ENCODE assay signal across 19 mouse cellular contexts in genomic region chr4:149991755-149992669, GRCm38 (mm10). TPM values are rescaled to one million over a fixed set of nuclear protein-coding genes. Genes with fewer than 3 reads are reported as not detected.
DNase-seq lines count a peak whose midpoint lies in the region; ATAC-seq and TF ChIP-seq lines count a peak whose summit lies in the region.
"Had no signal": no experiment of that assay in that cellular context is flagged by ENCODE, and none has a peak within 500 bp of the region (broad histone marks: within the 10 kb centered on the region; RNA-seq: fewer than 3 reads in every experiment).

No protein-coding gene starts in this region.

- DNase-seq in cerebellum, adult 11 months, result peak; percentile 33
- DNase-seq in cerebellum, postnatal 4 days (ENCODE audit: low spot score in 2 of 2), result no peak
- no peak for DNase-seq in hindbrain, postnatal 0 days (ENCODE audit: low spot score)
- no peak for DNase-seq in thymus, adult 2 months
- DNase-seq in thymus, adult 18-20 months, result no peak
- no peak for DNase-seq in right cerebral cortex, postnatal 14 days
- DNase-seq: gastrocnemius, postnatal 14 days; kidney, adult 9 months; layer of hippocampus, adult 9-11 months; midbrain, embryonic 14.5 days; right cerebral cortex, postnatal 4 days; thymus, postnatal 4 days had no signal

- H3K9ac ChIP-seq in hindbrain, postnatal 0 days (replicated peaks; ENCODE audit: low read length), result no peak overlapping the region
- no peak overlapping the region for H3K9ac ChIP-seq in hindbrain, embryonic 13.5 days
- no peak overlapping the region for H3K9ac ChIP-seq in midbrain, embryonic 13.5 days (replicated peaks)
- H3K9ac ChIP-seq: lung, embryonic 15.5 days had no signal

- peak overlapping the region; percentile 67; the same call in 1 of the 2 replicates for H3K27ac ChIP-seq in hindbrain, postnatal 0 days
- no peak overlapping the region for H3K27ac ChIP-seq in hindbrain, embryonic 13.5 days
- peak overlapping the region; percentile 72 for H3K27ac ChIP-seq in thymus, adult 2 months (ENCODE audit: control insufficient read depth, insufficient read depth, low read length)
- no peak overlapping the region for H3K27ac ChIP-seq in midbrain, embryonic 13.5 days

- no peaks in the 10 kb centered on the region; the same call in 1 of the 2 replicates for H3K27me3 ChIP-seq in hindbrain, postnatal 0 days (ENCODE audit: insufficient read depth, low read length)
- H3K27me3 ChIP-seq in hindbrain, embryonic 13.5 days, result no peaks in the 10 kb centered on the region
- no peaks in the 10 kb centered on the region for H3K27me3 ChIP-seq in thymus, adult 2 months (ENCODE audit: control insufficient read depth, insufficient read depth, low read length)
- peaks cover 16% of the 10 kb centered on the region for H3K27me3 ChIP-seq in midbrain, embryonic 13.5 days
- H3K27me3 ChIP-seq: limb, embryonic 13.5 days; lung, embryonic 15.5 days had no signal

- H3K36me3 ChIP-seq in hindbrain, postnatal 0 days (ENCODE audit: insufficient read depth, low read length), result no peaks in the 10 kb centered on the region
- no peaks in the 10 kb centered on the region for H3K36me3 ChIP-seq in hindbrain, embryonic 13.5 days
- 0 out of 2 replicates have a peak, but pooled peaks cover 3% of the 10 kb centered on the region for H3K36me3 ChIP-seq in thymus, adult 2 months (ENCODE audit: control insufficient read depth, insufficient read depth, low read length)
- no peaks in the 10 kb centered on the region for H3K36me3 ChIP-seq in midbrain, embryonic 13.5 days
- H3K36me3 ChIP-seq: limb, embryonic 13.5 days had no signal

- no peak for TF ChIP-seq POLR2A in thymus, adult 2 months (IDR thresholded peaks at IDR 0.05; ENCODE audit: control insufficient read depth, extremely low read depth, insufficient read depth, low read length, poor library complexity)

- no peak for TF ChIP-seq CTCF in hindbrain, postnatal 0 days (IDR thresholded peaks at IDR 0.05; ENCODE audit: low read depth)
- no peak for TF ChIP-seq CTCF in thymus, adult 2 months (IDR thresholded peaks at IDR 0.05; ENCODE audit: borderline replicate concordance, control insufficient read depth, extremely low read depth, insufficient read depth, low read length, poor library complexity)

- no peak overlapping the region for H3K4me2 ChIP-seq in hindbrain, postnatal 0 days (ENCODE audit: low read depth, low read length)
- no peak overlapping the region for H3K4me2 ChIP-seq in hindbrain, embryonic 13.5 days
- H3K4me2 ChIP-seq in midbrain, embryonic 13.5 days (replicated peaks), result no peak overlapping the region
- H3K4me2 ChIP-seq: heart, embryonic 11.5 days; limb, embryonic 13.5 days; lung, embryonic 15.5 days had no signal

- ATAC-seq in hindbrain, postnatal 0 days, result no peak
- ATAC-seq in hindbrain, embryonic 13.5 days (ENCODE audit: low FRiP score), result no peak
- no peak for ATAC-seq in midbrain, embryonic 13.5 days
- ATAC-seq: forebrain, embryonic 16.5 days; hindbrain, embryonic 16.5 days had no signal

- peaks cover 16% of the 10 kb centered on the region for H3K4me1 ChIP-seq in hindbrain, postnatal 0 days (ENCODE audit: insufficient read depth, low read length)
- peaks cover 31% of the 10 kb centered on the region for H3K4me1 ChIP-seq in hindbrain, embryonic 13.5 days (replicated peaks)
- H3K4me1 ChIP-seq in thymus, adult 2 months (replicated peaks; ENCODE audit: control insufficient read depth, insufficient read depth, low read length), result peaks cover 32% of the 10 kb centered on the region
- peaks cover 27% of the 10 kb centered on the region for H3K4me1 ChIP-seq in midbrain, embryonic 13.5 days (replicated peaks)

- no peak overlapping the region for H3K4me3 ChIP-seq in hindbrain, postnatal 0 days (ENCODE audit: low read length)
- no peak overlapping the region for H3K4me3 ChIP-seq in hindbrain, embryonic 13.5 days
- H3K4me3 ChIP-seq in thymus, adult 2 months (ENCODE audit: control insufficient read depth, insufficient read depth, low read length), result no peak overlapping the region
- no peak overlapping the region for H3K4me3 ChIP-seq in midbrain, embryonic 13.5 days (replicated peaks)
- H3K4me3 ChIP-seq: limb, embryonic 13.5 days; lung, embryonic 15.5 days had no signal

- H3K9me3 ChIP-seq in hindbrain, postnatal 0 days (ENCODE audit: low read length), result no peaks in the 10 kb centered on the region
- H3K9me3 ChIP-seq in hindbrain, embryonic 13.5 days, result no peaks in the 10 kb centered on the region
- no peaks in the 10 kb centered on the region for H3K9me3 ChIP-seq in midbrain, embryonic 13.5 days
- H3K9me3 ChIP-seq: limb, embryonic 13.5 days; lung, embryonic 15.5 days had no signal

- WGBS in hindbrain, postnatal 0 days, result 66% methylated on average over 13 of the region's 13 CpGs
- 74% methylated on average over 13 of the region's 13 CpGs for WGBS in hindbrain, embryonic 13.5 days
- 93% methylated on average over 13 of the region's 13 CpGs for WGBS in thymus, adult 2 months
- WGBS in midbrain, embryonic 13.5 days, result 75% methylated on average over 13 of the region's 13 CpGs

RNA-seq across cellular contexts. Expression of gene H6pd, which starts 16.8 kb away (rescaled TPM):
- total RNA-seq in hindbrain, postnatal 0 days (2014; rRNA removed), result 15.0 and 16.9 TPM in 2 replicates
- polyA plus RNA-seq in hindbrain, postnatal 0 days (2015; fragmentation: Nextera tagmentation; extraction: Ambion mirVana), result 3.0 and 3.4 TPM in 2 replicates
- 2.4 and 2.7 TPM in 2 replicates for polyA plus RNA-seq in hindbrain, embryonic 13.5 days (2015; fragmentation: Nextera tagmentation; extraction: Ambion mirVana)
- polyA plus RNA-seq in thymus, adult 2 months (2012; rRNA removed), result 138 and 152 TPM in 2 replicates
- 1.7 and 1.9 TPM in 2 replicates for polyA plus RNA-seq in midbrain, embryonic 13.5 days (2015; fragmentation: Nextera tagmentation; extraction: Ambion mirVana)

RNA-seq across cellular contexts. Expression of gene Spsb1, which starts 37.2 kb away (rescaled TPM):
- total RNA-seq in hindbrain, postnatal 0 days (2014; rRNA removed), result 13.7 and 18.4 TPM in 2 replicates
- 8.9 and 9.2 TPM in 2 replicates for polyA plus RNA-seq in hindbrain, postnatal 0 days (2015; fragmentation: Nextera tagmentation; extraction: Ambion mirVana)
- 7.2 and 7.8 TPM in 2 replicates for polyA plus RNA-seq in hindbrain, embryonic 13.5 days (2015; fragmentation: Nextera tagmentation; extraction: Ambion mirVana)
- 28.5 and 30.4 TPM in 2 replicates for polyA plus RNA-seq in thymus, adult 2 months (2012; rRNA removed)
- 4.0 and 4.8 TPM in 2 replicates for polyA plus RNA-seq in midbrain, embryonic 13.5 days (2015; fragmentation: Nextera tagmentation; extraction: Ambion mirVana)

Comparison
In these comparisons a context has a peak if more than half of its experiments do, and no peak if none do; other contexts are left out.
1. H3K27ac ChIP-seq: peak in hindbrain, postnatal 0 days (single experiment) and thymus, adult 2 months (single experiment); none in hindbrain, embryonic 13.5 days (single experiment) and midbrain, embryonic 13.5 days (single experiment).
2. RNA of gene H6pd, which starts 16.8 kb away (polyA plus RNA-seq): 138 to 152 TPM in thymus, adult 2 months; 3.0 to 3.4 TPM in hindbrain, postnatal 0 days, 2.4 to 2.7 TPM in hindbrain, embryonic 13.5 days and 1.7 to 1.9 TPM in midbrain, embryonic 13.5 days; every median in the first group is over 10 times any median in the second.